Mouse (Mus musculus): ENCODE measurements around the gene Wwc1.

DNA sequence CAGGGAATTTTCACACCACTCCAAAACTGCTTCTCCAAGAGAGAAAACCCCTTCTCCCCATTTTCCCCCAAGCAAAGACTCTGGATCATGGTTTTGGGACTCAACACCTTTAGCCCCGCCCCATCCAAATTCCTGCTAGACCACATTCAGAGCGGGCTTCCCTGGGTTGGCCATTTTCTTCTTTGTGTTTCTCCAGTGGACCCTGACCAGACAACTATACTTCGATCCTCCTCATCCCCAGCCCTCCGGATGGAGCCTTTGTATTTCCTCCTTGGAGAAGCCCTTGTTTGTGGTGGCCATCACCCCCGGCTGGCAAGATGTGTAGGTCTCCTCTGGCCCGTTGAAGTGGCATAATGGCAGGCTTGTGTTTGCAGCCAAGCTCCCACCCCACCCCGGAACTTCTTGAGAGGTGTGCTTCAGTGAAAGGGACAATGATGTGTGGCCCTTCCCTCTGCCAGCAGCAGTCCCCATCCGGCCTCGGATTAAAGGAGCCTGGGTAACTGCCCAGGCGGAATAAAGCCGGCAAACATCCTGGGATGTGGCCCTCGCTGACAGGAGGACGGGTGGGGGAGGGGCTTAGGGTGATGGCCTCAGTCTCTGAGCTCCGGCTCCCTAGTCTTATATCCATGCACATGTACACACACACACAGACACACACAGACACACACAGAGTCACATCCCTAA, 46.8 kb downstream of the Wwc1 start:
- TF ChIP-seq POLR2A (IDR thresholded peaks at IDR 0.05; ENCODE audit: low read depth, low read length): no peak
- no peak for TF ChIP-seq TCF12 (IDR thresholded peaks at IDR 0.05; ENCODE audit: low read depth, low read length)
- TF ChIP-seq ZC3H11A (IDR thresholded peaks at IDR 0.05; ENCODE audit: low read depth, low read length): no peak
- TF ChIP-seq NELFE (IDR thresholded peaks at IDR 0.05; ENCODE audit: low read depth, low read length): no peak
- TF ChIP-seq CTCF (conservative IDR thresholded peaks at IDR 0.05 in 1 of 2, IDR thresholded peaks at IDR 0.05 in 1 of 2; ENCODE audit: low read depth in 2 of 2, low read length in 2 of 2): no peak
